Mouse (Mus musculus): ENCODE data around the gene Traf3.

Traf3 gene

GRCm38 (mm10) chr12:111165831-111166591 is at the start of gene Traf3:
TSS of gene Traf3 (plus strand) at chr12:111166370.
- peak; percentile 42 to 63 for DNase-seq (ENCODE audit: low spot score in 2 of 2)

GRCm38 (mm10) chr12:111119506-111120085 is 46.6 kb upstream of the Traf3 start:
- no peak for DNase-seq (ENCODE audit: low spot score in 2 of 2)

DNA sequence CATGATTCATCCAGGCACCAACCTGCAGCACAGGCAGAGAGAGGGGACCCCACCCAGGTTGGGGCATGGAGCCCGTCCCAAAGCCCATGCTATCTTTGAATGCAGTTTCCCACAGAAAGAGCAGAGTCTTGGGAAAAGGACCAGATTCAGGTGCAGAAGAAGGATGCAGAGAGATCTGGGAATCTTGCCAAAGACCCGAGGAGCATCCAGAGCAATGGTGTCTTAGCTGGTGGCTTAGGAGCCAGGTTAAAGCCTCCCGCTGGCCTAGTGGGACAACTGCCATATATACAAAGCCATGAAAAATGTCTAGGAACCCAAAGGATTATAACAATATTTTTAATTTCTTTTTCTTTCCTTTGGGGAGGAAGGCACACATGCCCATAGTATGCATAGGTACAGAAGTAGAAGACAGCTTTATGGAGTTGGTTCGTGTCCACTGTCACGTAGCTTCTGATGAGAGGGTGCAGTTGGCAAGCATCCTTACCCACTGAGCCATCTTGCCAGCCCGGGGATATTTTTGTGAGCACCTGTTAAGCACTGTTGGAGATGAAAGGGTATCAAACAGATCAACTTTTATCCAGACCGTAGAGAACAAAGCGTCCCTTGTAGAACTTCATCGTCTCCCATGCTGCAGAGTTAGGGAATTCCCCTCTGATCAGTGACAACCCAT is 45.1 kb upstream of the Traf3 start:
- no peak for DNase-seq (ENCODE audit: low spot score in 2 of 2)

- no peak for DNase-seq (ENCODE audit: low spot score in 2 of 2)
These were observed 43.8 kb upstream of the Traf3 start for GRCm38 (mm10) chr12:111122332-111122852.

DNA sequence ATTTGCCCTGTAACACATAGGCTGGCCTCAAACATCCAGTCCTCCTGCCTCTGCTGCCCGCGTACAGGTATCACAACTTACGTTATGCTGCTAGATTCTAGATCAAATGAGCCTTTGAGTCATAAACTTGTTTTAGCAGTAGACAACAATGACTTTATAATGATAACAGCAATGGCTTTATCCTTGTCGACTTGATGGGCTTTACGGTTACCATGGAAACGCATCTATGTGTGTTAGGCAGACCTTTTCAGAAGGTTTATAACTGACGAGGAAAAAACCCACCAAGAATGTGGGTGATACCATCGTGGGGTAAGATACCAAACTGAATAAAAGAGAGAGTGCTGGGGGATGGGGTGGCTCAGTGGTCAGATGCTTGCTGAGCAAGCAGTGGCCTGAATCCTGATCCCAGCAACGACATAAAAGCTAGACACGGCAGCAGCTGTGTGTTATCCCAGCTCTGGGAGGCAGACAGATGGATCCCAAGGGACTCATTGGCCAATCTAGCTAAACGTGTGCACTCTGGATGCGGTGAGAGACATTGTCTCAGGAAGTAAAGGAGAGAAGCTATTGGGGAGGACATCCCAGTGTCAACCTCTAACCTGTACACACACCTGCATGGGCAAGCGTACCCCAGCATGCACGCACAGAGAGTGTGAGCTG is 41.4 kb upstream of the Traf3 start:
- DNase-seq (ENCODE audit: low spot score in 2 of 2): no peak

DNA sequence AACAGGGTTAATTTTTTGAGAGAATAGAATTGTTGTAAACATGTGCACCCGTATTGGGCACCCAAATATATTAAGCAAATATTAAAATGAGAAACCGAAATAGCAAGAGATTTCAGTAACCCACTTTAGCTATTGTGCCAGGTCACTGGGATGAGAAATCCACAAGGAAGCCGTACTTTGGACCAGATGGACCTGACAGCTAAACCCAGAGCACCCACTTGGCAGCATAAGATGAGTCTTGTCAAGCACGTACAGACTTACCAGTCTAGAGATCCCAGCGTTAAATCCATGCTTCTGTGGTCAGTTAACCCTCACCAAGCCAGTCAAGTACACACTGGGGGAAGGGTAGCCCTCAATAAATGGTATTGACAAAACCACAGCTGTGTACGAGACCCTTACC is 40.5 kb upstream of the Traf3 start:
- no peak for DNase-seq (ENCODE audit: low spot score in 2 of 2)

DNA sequence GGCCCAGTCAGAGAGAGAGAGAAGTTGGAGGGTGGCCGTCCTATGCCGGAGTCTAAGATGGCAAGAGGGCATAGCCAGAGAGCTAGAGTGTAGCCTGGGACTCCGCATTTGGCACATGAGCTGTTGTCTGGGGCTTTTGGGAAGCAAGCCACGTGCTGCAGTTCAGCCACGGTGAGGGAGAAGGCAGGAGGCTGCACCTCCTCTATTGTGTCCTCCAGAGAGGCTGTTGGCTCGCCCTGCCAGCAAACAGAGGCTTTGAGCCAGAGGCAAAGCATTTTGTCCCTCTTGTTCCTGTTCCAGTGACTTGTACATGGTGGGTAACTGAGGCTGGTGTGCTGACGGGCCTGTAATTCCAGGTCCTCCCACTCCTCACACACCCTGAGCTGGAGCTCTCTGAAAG is 32.0 kb upstream of the Traf3 start:
- DNase-seq (ENCODE audit: low spot score in 2 of 2): no peak

GRCm38 (mm10) chr12:111134791-111135733 is 31.1 kb upstream of the Traf3 start:
- DNase-seq (ENCODE audit: low spot score in 2 of 2): peak in 1 of 2 experiments; percentile 6

- DNase-seq (ENCODE audit: low spot score in 2 of 2): no peak
These were observed 30.2 kb upstream of the Traf3 start for GRCm38 (mm10) chr12:111135953-111136352.

GRCm38 (mm10) chr12:111137079-111137478 is 29.1 kb upstream of the Traf3 start:
- no peak for DNase-seq (ENCODE audit: low spot score in 2 of 2)

DNA sequence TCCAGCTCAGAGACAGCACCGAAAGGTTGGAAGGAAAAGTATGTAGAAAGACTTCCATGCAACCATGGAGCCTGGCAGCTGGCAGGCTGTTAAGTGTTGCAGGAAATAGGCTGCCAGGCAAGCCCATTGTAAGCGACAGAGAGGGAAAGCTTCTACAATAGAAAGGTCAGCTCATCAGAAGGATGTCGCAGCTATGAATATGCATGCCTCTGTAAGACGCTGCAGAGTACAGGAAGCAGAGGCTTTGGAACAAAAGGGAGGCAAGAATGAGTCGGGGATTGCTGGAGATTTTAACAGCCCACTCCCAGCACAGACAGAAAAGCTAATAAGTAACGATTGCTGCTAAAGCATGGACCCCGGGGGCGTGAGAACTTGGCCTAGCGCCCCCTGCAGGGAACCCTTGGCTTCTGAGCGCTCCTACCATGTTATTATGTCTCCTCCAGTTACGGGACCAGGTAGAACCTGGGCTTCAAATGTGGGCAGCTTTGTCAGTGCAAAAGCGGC is 23.1 kb upstream of the Traf3 start:
- DNase-seq (ENCODE audit: low spot score in 2 of 2): no peak

GRCm38 (mm10) chr12:111143509-111144063 is 22.6 kb upstream of the Traf3 start:
- DNase-seq (ENCODE audit: low spot score in 2 of 2): no peak

DNA sequence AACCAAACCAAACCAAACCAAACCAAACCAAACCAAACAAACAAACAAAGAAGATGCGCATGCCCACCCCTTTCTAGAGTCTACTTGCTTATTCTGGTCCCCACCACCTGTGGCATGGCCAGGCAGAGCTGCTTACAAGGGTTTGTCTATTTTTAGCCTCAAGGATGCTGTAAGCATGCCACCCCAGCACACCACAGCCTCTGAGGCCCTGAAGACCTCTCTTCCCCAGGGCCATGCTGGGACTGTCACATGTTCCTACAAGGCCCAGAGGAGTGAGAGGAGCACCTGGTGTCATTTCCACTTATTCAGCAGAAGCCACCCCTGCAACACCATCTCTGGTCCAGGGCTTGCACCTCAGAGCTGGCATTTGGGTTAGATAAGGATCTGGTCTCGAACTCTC is 21.6 kb upstream of the Traf3 start:
- no peak for DNase-seq (ENCODE audit: low spot score in 2 of 2)

DNA sequence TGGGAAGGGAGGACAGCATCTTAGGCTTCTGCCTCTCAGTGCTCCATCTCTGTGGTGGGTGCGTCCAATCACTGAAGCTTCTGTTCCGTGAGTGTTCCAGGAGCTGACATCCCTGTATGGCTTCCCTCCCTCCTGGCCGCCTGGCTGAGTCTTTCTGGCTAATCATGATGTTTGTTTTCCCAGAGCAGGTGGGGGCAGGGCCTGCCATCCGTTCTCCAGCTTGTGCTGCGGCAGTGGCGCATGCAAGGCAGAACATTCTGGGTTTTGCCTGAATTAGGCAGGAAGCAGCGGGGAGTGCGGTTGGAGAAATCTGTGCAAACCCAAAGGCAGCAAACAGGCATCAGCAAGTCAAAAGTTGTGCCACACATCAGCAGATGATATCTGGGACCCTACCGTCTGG is 20.9 kb upstream of the Traf3 start:
- no peak for DNase-seq (ENCODE audit: low spot score in 2 of 2)

DNA sequence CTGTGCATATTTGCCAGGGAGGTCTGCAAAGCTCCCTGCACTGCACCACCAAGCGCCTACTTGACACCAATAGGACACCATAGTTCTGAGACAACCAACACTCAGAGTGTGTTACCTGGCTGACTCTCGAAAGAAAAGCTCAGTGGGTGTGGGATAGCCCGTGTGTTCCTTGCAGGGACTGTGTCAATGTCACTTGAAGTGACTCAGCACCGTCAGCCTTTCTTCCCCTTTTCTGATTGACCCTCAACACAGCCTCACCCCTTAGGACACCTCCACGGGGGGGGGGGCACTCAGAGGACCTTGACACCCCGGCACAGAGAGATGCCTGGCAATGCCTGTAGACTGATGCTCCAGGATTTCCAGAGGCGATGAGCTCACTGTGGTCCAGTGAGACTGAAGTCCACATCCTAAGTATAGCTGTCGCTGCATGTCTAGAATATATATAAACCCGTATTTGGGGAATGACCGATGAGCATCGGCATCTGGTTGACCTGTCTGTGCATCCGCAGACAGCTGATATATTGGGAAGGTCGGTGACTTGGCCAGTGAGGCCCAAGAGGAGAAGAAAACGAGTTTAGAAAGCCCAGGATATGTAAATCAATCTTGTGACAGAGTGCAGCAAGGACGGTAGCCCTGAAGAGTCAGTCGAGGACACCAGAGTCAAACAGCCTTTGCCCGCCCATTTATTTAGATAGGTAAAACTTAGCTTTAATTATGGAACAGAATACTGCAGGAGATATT is 16.5 kb upstream of the Traf3 start:
- no peak for DNase-seq (ENCODE audit: low spot score in 2 of 2)

DNA sequence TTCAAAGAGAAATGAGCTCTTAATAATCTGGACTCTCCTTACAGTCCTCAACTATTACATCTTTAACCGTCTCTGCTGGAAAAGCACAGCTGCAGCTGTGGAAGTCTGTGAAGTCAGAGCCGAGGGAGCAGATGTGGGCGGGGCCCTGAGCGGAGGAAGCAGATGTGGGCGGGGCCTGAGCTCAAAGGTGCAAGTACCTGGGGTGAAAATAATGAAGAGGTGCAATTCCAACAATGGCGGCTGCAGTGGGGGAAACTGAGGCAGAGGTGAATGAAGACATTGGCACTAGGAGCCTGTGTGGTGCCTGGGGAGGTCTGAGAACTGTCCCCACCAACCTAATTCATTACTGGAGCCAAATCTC is 16.0 kb upstream of the Traf3 start:
- DNase-seq (ENCODE audit: low spot score in 2 of 2): no peak

DNA sequence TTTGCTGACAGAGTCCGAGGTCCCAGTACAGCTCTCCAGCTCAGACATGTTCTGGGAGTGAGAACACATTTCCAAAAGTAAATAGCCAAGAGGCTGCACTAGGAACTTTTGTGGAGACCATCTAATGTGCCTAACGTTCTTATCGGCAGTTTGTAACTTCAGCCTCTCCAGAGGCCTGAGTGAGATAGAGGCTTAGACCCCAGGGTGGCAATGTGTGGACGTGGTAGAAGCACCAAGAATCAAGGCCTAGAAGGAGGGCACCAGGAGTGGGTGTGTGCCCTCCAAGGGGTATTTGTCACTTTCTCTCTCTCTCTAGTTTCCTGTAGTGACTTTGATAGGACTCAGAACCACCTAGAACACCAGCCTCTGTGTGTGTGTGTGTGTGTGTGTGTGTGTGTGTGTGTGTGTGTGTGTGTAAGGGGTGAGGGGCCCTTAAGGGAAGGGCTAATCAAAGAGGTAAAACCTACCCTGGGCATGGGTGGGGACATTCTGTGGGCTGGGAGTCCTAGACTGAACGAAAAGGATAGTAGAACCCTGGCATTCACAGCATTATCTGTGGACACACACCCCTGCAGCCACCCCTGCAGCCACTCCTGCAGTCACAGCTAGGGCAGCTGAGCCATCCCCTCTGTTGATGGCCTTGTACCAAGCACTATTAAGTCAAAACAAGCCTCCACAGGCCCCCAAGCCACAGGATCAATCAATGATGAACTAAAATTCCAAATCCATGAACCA is 14.6 kb upstream of the Traf3 start:
- DNase-seq (ENCODE audit: low spot score in 2 of 2): no peak

GRCm38 (mm10) chr12:111152579-111152978 is 13.6 kb upstream of the Traf3 start:
- no peak for DNase-seq (ENCODE audit: low spot score in 2 of 2)

DNA sequence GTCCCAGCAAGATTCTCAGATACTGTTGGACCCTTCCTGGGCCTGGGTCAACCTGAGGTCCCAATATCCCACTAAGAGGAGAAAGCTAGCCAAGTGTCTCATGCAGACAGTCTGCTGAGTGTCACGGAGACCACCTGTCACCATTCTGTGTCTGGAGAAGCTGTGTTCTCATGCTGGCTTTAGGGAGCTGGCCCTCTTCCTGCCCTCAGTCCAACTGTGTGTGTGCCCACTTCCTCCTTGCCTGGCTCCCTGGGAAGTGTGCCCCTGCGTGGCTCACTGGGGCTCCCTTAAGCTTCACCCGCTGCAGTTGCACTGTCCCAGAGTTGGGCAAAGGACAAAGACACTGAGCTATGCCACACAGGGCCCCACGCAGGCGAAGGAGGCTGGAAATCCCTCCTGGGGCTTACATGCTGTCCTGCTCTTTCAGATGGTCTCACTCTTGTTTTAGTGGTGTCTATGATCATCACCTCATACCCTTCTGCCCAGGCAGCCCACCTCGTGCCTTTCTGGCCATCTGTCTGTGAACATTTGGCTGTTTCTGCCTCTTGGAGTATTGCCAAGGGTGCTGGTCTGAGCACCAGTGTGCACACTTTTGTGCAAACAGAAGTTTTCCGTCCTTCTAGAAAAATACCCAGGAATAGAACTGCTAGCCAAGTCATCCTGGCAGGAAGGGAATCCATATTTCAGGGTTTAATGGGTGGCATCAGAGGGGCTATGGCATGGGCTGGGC is 13.0 kb upstream of the Traf3 start:
- no peak for DNase-seq (ENCODE audit: low spot score in 2 of 2)

Data from urinary bladder, postnatal 36 days (tissue).